Mouse (Mus musculus) bone marrow, adult 2 months (tissue): ENCODE measurements at regions not wholly inside any gene's neighbourhood (a gene's known extent, or its start where the extent isn't known, plus 50 kb on each side); places are given as distances from the start of the nearest gene placed in this dataset.

ENCODE experiments used
- H3K27ac ChIP-seq: fragments of 200-500 bp; 2 replicates; pipeline ENCODE4 v1.5.1; 2012; ENCODE audit warnings: low read depth, mild to moderate bottlenecking, control low read depth, inconsistent platforms, low read length; ENCODE audit not compliant: control insufficient read depth, poor library complexity, insufficient read depth
- H3K4me1 ChIP-seq: fragments of 200-500 bp; 2 replicates; pipeline ENCODE4 v1.6.1; 2011; ENCODE audit warnings: low read length; ENCODE audit not compliant: control insufficient read depth, insufficient read depth
- H3K4me3 ChIP-seq: fragments of 200-500 bp; replicated peaks from 2 replicates; pipeline ENCODE3; 2011; ENCODE audit warnings: mild to moderate bottlenecking, low read depth, low read length, control low read depth; ENCODE audit not compliant: control insufficient read depth
- CTCF ChIP-seq: fragments of 200-500 bp; IDR thresholded peaks from 2 replicates; pipeline ENCODE4 v1.5.1; 2011; ENCODE audit warnings: low read length, control low read depth; ENCODE audit not compliant: control insufficient read depth, insufficient read depth
- POLR2A ChIP-seq: fragments of 200-500 bp; IDR thresholded peaks from 2 replicates; pipeline ENCODE4 v1.6.1; 2011; ENCODE audit warnings: low read depth, mild to moderate bottlenecking, control low read depth, low read length, borderline replicate concordance; ENCODE audit not compliant: control insufficient read depth
- WGBS: fragments of 180-500 bp; shearing (Covaris S2); methylation state at CpG from one replicate; pipeline ENCODE4 v1.1.7; 2018; 5-methylcytosine and 5-hydroxymethylcytosine counted together

- 76% methylated on average over 7 of the region's 7 CpGs for WGBS
- Histone ChIP-seq H3K27ac (no peak overlapping the region), H3K4me3 (no peak overlapping the region), H3K4me1 (no peaks in the 10 kb centered on the region)
- TF ChIP-seq CTCF (no peak), POLR2A (no peak)
Measured at GRCm38 (mm10) chr4:31762199-31762598, 201.7 kb upstream of the Map3k7 start.

- H3K4me1 ChIP-seq = no peaks in the 10 kb centered on the region
- H3K4me3 ChIP-seq = no peak overlapping the region
- WGBS = 83% methylated on average over 6 of the region's 6 CpGs
- no peak for TF ChIP-seq POLR2A
- no peak for TF ChIP-seq CTCF
- H3K27ac ChIP-seq = no peak overlapping the region
Measured at GRCm38 (mm10) chr4:31768026-31768626, 195.8 kb upstream of the Map3k7 start.

- 81% methylated on average over 4 of the region's 4 CpGs for WGBS
- TF ChIP-seq CTCF (no peak), POLR2A (no peak)
- no peaks in the 10 kb centered on the region for H3K4me1 ChIP-seq
Measured at GRCm38 (mm10) chr4:31769325-31769724, 194.6 kb upstream of the Map3k7 start.

GRCm38 (mm10) chr4:31786284-31786683 lies 177.6 kb upstream of the Map3k7 start:
- no peak overlapping the region for H3K4me3 ChIP-seq
- TF ChIP-seq CTCF (no peak), POLR2A (no peak)
- WGBS = 90% methylated on average over 1 of the region's 1 CpGs
- H3K27ac ChIP-seq = no peak overlapping the region
- no peaks in the 10 kb centered on the region for H3K4me1 ChIP-seq

More at GRCm38 (mm10) chr4:31769325-31769724, 194.6 kb upstream of the Map3k7 start:
- H3K4me3 ChIP-seq = no peak overlapping the region
- no peak overlapping the region for H3K27ac ChIP-seq

- no peak overlapping the region for H3K27ac ChIP-seq
- H3K4me1 ChIP-seq = no peaks in the 10 kb centered on the region
- 87% methylated on average over 3 of the region's 3 CpGs for WGBS
- H3K4me3 ChIP-seq = no peak overlapping the region
- TF ChIP-seq POLR2A (no peak), CTCF (no peak)
Measured at GRCm38 (mm10) chr4:31817574-31818240, 146.2 kb upstream of the Map3k7 start.

GRCm38 (mm10) chr4:31819521-31820259 lies 144.2 kb upstream of the Map3k7 start:
- TF ChIP-seq POLR2A = no peak
- no peak for TF ChIP-seq CTCF

GRCm38 (mm10) chr4:31823574-31824348 lies 140.1 kb upstream of the Map3k7 start:
- TF ChIP-seq CTCF (no peak), POLR2A (no peak)
- Histone ChIP-seq H3K4me1 (no peaks in the 10 kb centered on the region), H3K27ac (no peak overlapping the region; the same call in 1 of the 2 replicates), H3K4me3 (peak overlapping the region; percentile 60)
- WGBS = 7% methylated on average over 19 of the region's 19 CpGs

More at GRCm38 (mm10) chr4:31819521-31820259, 144.2 kb upstream of the Map3k7 start:
- Histone ChIP-seq H3K27ac (no peak overlapping the region), H3K4me1 (no peaks in the 10 kb centered on the region), H3K4me3 (no peak overlapping the region)
- WGBS = 81% methylated on average over 18 of the region's 18 CpGs
